Mouse (Mus musculus) bone marrow macrophage, adult 2 months (primary cell): ENCODE data around the gene Tmem116.

ENCODE experiments used
- CTCF ChIP-seq: IDR thresholded peaks from 2 replicates; pipeline ENCODE4 v1.5.1; 2012; ENCODE audit warnings: low read depth, mild to moderate bottlenecking, low read length, moderate library complexity
- POLR2A ChIP-seq: IDR thresholded peaks from 2 replicates; pipeline ENCODE4 v1.6.1; 2012; ENCODE audit warnings: mild to moderate bottlenecking, low read depth, low read length, borderline replicate concordance

GRCm38 (mm10) chr5:121510009-121510408 lies 58.3 kb downstream of the Tmem116 start:
- TF ChIP-seq CTCF (no peak), POLR2A (no peak)
